Mouse (Mus musculus): ENCODE data around the gene Gm20388. TPM values are rescaled to one million over a fixed set of nuclear protein-coding genes. Genes with fewer than 3 reads are reported as not detected.

Gm20388 gene
- polyA plus RNA-seq, 1 experiment from 2014 or later, result not detected

DNA sequence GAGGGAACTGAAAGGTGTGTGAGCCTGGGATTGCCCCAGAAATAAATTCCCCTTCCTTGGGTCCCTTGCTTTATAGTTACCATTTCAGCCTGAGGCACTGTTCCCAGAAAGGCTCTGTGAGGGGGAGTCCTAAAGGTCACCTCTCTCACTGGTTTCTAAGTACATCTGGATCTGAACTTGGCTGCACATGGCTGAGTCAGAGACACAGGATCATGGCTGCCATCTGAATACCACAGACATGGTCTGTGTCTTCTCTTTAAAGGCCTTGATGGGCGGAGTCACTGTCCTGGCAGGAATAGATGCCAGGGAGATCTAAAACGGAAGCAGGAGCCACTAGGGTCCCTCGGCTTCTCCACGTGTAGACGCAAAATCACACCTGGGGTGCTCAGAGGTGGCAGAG lies 119.8 kb downstream of the Gm20388 start:
- no peak for ATAC-seq (ENCODE audit: extremely low read depth, insufficient number of reproducible peaks, low FRiP score, low TSS enrichment)
- WGBS, result 55% methylated on average over 5 of the region's 5 CpGs

DNA sequence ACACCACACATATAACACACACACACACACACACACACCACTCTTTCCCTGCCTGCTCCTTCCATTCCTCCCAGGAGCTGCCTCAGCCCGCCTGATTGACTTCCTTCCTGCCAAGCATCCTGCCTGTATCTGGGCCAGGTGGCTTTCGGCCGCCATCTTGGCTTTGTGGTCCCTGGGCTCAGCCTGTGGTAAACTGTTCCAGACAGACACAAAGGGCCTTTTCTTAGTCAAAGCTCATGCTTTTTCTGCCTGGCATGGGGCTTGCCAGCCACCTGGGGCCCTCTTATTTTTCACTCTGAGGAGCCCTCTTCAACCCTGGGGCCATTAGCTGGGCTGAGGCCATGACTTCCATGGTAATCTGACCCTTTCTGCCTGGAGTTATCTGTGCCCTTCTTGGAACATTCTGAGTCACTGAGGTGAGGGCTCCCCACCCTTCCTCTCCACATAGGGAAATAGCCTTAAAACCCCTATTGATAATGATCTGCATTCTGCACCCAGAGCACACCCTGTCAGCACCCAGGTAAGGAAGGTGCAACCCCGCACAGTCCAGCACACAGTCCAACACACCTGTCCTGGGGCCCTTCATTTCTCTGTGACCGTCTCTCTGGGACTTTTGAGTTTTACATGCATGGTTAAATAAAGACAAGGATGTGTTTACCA lies 122.0 kb downstream of the Gm20388 start:
- 87% methylated on average over 5 of the region's 5 CpGs for WGBS
- H3K36me3 ChIP-seq, result no peaks in the 10 kb centered on the region
- no peak for ATAC-seq (ENCODE audit: extremely low read depth, insufficient number of reproducible peaks, low FRiP score, low TSS enrichment)
- no peak overlapping the region for H3K4me3 ChIP-seq
- no peaks in the 10 kb centered on the region; the same call in 1 of the 2 replicates for H3K27me3 ChIP-seq (replicated peaks)
- H3K9me3 ChIP-seq, result no peaks in the 10 kb centered on the region
- no peak overlapping the region for H3K9ac ChIP-seq
- no peak overlapping the region for H3K27ac ChIP-seq (replicated peaks)
- no peak overlapping the region for H3K4me2 ChIP-seq
- H3K4me1 ChIP-seq, result peaks cover 30% of the 10 kb centered on the region

More for the DNA sequence above, 119.8 kb downstream of the Gm20388 start:
- Histone ChIP-seq H3K4me3 (no peak overlapping the region), H3K9me3 (no peaks in the 10 kb centered on the region), H3K36me3 (no peaks in the 10 kb centered on the region), H3K4me1 (peaks cover 7% of the 10 kb centered on the region), H3K27ac (replicated peaks) (no peak overlapping the region), H3K4me2 (no peak overlapping the region), H3K9ac (no peak overlapping the region), H3K27me3 (replicated peaks) (0 out of 2 replicates have a peak, but pooled peaks cover 2% of the 10 kb centered on the region)

DNA sequence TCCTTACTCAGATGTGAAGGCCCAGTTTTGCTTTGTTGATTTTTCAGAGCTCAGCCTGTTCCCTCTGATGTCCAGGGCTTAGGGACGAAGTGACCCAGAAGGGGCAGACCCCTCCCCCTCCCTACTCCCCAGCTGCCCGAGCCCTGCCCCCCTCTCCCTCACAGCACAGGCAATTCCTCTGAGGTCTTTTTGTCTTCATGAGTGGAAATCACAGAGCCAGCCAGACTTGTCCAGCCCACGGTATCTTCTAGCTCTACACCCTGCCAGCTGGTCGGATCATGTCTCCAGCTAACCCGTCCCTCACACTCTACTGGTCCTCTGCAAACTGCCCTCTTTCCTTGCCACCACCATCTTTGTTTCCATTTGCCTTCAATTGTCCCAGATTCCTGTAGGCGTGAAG lies 123.8 kb downstream of the Gm20388 start:
- no peak overlapping the region for H3K4me2 ChIP-seq
- H3K36me3 ChIP-seq, result no peaks in the 10 kb centered on the region
- 56% methylated on average over 6 of the region's 6 CpGs for WGBS
- H3K9ac ChIP-seq, result no peak overlapping the region
- peaks cover 17% of the 10 kb centered on the region for H3K27me3 ChIP-seq (replicated peaks)
- H3K4me1 ChIP-seq, result peaks cover 39% of the 10 kb centered on the region
- no peak for ATAC-seq (ENCODE audit: extremely low read depth, insufficient number of reproducible peaks, low FRiP score, low TSS enrichment)
- H3K27ac ChIP-seq (replicated peaks), result no peak overlapping the region
- H3K9me3 ChIP-seq, result no peaks in the 10 kb centered on the region
- no peak overlapping the region for H3K4me3 ChIP-seq

DNA sequence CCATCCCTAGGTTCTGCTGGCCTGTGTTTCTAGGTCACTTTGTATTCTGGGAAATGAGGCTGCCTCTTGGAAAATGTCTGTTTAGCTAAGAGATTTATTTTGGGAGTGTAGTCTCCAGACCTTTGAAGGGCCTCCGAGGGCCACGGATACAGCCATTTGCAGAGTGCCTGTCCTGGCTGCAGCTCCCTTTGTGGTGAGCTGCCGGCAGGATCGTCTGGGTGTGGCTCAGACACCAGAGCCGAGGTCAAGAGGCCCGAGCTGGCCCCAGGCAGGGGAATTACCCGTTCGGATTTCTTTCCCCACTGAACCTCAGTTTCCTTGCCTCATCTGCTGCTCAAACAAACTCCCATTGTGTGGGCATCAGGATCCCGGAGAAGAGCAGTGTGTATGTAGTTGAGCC lies 125.5 kb downstream of the Gm20388 start:
- no peaks in the 10 kb centered on the region for H3K36me3 ChIP-seq
- H3K9ac ChIP-seq, result 0 out of 2 replicates have a peak overlapping the region, but pooled peaks have one; percentile 9
- ATAC-seq (ENCODE audit: extremely low read depth, insufficient number of reproducible peaks, low FRiP score, low TSS enrichment), result no peak
- H3K4me1 ChIP-seq, result peaks cover 52% of the 10 kb centered on the region
- peak overlapping the region; percentile 13; the same call in 1 of the 2 replicates for H3K27ac ChIP-seq (replicated peaks)
- no peak overlapping the region for H3K4me3 ChIP-seq
- 23% methylated on average over 9 of the region's 9 CpGs for WGBS
- peaks cover 17% of the 10 kb centered on the region for H3K27me3 ChIP-seq (replicated peaks)
- H3K9me3 ChIP-seq, result no peaks in the 10 kb centered on the region
- no peak overlapping the region; the same call in 1 of the 2 replicates for H3K4me2 ChIP-seq

DNA sequence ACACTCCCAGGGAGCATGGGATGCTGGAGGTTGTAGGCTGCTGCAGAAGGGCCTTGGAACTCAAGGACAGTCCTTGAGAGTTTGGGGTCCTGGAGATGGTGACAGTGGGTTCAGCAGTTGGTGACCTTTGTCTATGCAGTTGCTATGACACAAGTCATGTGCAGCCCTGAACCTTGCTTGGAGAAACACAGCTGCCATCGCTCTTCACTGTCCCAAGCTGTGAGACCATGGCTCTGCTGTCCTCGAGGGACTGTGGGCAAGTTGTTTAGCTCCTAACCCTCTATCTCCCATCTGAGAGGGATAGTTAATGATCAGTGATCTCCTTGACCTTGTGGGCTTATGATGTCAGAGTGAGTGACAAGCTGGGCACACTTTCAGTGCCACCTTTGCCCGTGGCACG lies 125.9 kb downstream of the Gm20388 start:
- 0 out of 2 replicates have a peak overlapping the region, but pooled peaks have one; percentile 9 for H3K9ac ChIP-seq
- peaks cover 55% of the 10 kb centered on the region for H3K4me1 ChIP-seq
- 73% methylated on average over 4 of the region's 4 CpGs for WGBS
- H3K27ac ChIP-seq (replicated peaks), result peak overlapping the region; percentile 13; the same call in 1 of the 2 replicates
- H3K27me3 ChIP-seq (replicated peaks), result peaks cover 17% of the 10 kb centered on the region
- H3K4me2 ChIP-seq, result no peak overlapping the region
- H3K36me3 ChIP-seq, result no peaks in the 10 kb centered on the region
- no peak overlapping the region for H3K4me3 ChIP-seq
- no peaks in the 10 kb centered on the region for H3K9me3 ChIP-seq
- no peak for ATAC-seq (ENCODE audit: extremely low read depth, insufficient number of reproducible peaks, low FRiP score, low TSS enrichment)

DNA sequence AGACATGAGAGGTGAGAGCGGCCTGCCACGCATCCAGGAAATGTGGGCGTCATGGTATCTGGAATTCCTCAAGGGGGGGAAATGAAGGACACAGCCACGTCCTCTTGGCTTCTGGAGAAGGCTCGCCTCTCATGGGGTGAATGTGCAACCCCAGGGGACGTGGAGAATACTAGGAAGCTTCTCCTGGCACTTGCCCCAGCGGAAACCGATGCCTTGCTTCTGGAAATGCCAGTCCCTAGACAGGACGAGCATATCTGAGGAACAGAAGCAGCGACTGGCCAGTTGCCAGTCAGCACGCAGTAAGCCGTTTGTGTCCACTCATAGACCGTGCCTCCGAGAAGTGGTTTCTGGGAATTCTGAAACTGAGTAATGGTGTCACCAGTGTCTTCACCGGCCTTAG lies 126.6 kb downstream of the Gm20388 start:
- H3K27me3 ChIP-seq (replicated peaks), result peaks cover 17% of the 10 kb centered on the region
- H3K4me2 ChIP-seq, result peak overlapping the region; percentile 26
- 0 out of 2 replicates have a peak overlapping the region, but pooled peaks have one; percentile 5 for H3K9ac ChIP-seq
- no peak overlapping the region for H3K27ac ChIP-seq (replicated peaks)
- ATAC-seq (ENCODE audit: extremely low read depth, insufficient number of reproducible peaks, low FRiP score, low TSS enrichment), result peak; percentile 39; the same call in 1 of the 2 replicates
- H3K4me3 ChIP-seq, result no peak overlapping the region
- H3K9me3 ChIP-seq, result no peaks in the 10 kb centered on the region
- H3K36me3 ChIP-seq, result no peaks in the 10 kb centered on the region
- WGBS, result 38% methylated on average over 15 of the region's 15 CpGs
- peaks cover 55% of the 10 kb centered on the region for H3K4me1 ChIP-seq

DNA sequence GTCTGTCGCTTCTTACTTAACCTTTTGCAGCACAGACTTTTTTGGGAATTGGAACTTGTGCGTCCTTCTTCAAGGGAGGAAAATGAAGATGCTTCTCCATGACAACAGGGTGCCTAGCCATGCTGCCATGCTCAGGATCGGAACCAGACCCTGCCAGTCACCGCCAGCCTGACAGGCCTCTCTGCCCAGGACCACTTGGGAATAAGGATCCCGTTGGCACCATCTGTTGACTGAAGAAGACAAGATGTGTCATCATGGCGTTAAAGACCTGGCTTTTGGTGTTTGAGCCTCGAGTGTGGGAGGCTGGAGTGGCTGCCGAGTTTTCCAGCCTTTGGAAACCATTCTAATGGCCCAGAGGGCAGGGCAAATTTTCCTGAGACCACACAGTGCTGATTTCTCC lies 127.0 kb downstream of the Gm20388 start:
- H3K36me3 ChIP-seq, result no peaks in the 10 kb centered on the region
- peaks cover 19% of the 10 kb centered on the region for H3K27me3 ChIP-seq (replicated peaks)
- H3K9ac ChIP-seq, result no peak overlapping the region
- H3K27ac ChIP-seq (replicated peaks), result no peak overlapping the region
- no peaks in the 10 kb centered on the region for H3K9me3 ChIP-seq
- peaks cover 55% of the 10 kb centered on the region for H3K4me1 ChIP-seq
- ATAC-seq (ENCODE audit: extremely low read depth, insufficient number of reproducible peaks, low FRiP score, low TSS enrichment), result no peak
- H3K4me3 ChIP-seq, result no peak overlapping the region
- H3K4me2 ChIP-seq, result peak overlapping the region; percentile 26; the same call in 1 of the 2 replicates
- 72% methylated on average over 8 of the region's 8 CpGs for WGBS

DNA sequence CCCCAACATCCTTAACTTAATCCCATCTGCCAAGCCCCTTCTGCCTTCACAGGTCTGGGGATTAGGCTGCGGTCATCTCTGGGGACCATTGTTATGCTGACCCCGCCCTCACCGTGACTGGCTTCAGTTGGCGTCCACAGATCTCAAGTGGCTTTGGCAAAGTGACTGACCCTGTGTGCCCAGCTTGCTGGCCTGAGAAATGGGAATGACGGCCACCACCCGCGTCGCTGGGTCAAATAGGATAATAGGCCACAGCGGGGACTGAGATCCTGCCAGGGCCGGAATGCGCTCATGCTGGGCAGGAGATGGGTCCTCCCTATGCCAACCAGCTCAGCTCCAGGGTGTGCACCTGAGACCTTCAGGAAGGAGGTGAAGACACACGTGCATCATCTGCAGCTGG lies 128.1 kb downstream of the Gm20388 start:
- Histone ChIP-seq H3K27ac (replicated peaks) (no peak overlapping the region), H3K36me3 (no peaks in the 10 kb centered on the region), H3K9ac (no peak overlapping the region), H3K27me3 (replicated peaks) (peaks cover 30% of the 10 kb centered on the region), H3K4me3 (no peak overlapping the region), H3K4me2 (no peak overlapping the region), H3K9me3 (no peaks in the 10 kb centered on the region), H3K4me1 (peaks cover 55% of the 10 kb centered on the region)
- no peak for ATAC-seq (ENCODE audit: extremely low read depth, insufficient number of reproducible peaks, low FRiP score, low TSS enrichment)
- WGBS, result 92% methylated on average over 12 of the region's 12 CpGs

DNA sequence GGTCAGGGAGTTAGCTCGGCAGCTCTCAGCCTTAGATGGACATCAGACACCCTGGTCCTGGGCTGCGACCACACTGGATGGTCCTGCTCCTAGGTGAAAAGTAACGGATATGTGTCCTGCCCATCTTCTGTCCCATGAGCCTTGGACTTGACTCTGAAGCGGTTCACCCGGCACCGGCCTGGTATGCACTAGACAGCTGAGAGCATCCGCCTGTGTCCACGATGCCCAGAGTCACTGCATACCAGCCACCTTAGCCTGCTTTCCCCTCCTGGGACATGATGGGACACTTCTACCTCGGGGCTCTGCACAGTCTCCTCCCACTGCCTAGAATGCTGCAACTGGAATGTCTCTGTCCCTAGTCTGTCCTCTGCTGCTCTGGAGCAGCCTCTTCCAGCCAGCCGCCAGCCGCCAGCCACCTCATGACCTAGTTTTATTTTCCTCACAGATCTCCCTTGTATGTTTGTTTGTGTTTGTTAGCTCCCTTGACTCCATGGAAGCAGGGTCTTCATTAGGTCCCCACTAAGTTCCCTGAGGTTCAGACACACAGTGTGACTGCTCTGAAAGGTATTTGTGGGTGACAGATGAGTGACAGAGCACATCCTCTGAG lies 128.8 kb downstream of the Gm20388 start:
- Histone ChIP-seq H3K4me2 (no peak overlapping the region), H3K4me3 (no peak overlapping the region), H3K27ac (replicated peaks) (no peak overlapping the region), H3K4me1 (peaks cover 54% of the 10 kb centered on the region), H3K9ac (no peak overlapping the region), H3K36me3 (no peaks in the 10 kb centered on the region), H3K9me3 (no peaks in the 10 kb centered on the region), H3K27me3 (replicated peaks) (peaks cover 37% of the 10 kb centered on the region)
- ATAC-seq (ENCODE audit: extremely low read depth, insufficient number of reproducible peaks, low FRiP score, low TSS enrichment), result no peak
- WGBS, result 53% methylated on average over 11 of the region's 11 CpGs

DNA sequence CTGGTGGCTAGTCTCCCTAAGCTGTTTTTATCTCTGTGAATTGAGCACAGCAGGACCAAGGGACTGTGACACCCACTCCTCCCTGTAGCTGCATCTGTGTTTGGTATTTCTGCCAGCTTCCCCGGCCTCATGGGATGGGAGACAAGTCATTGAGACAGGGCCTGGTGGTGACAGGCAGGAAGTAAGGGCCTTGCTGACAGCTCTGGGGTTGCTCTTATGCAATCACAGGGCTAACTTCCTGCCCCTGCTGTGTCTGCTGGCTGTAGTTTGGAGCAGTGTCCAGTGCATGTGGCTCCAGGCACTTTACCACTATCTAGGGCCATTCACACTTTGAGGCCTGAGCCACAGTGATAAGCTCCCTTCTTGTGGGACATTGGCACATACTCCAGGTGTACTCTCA lies 130.2 kb downstream of the Gm20388 start:
- H3K4me2 ChIP-seq, result no peak overlapping the region
- H3K36me3 ChIP-seq, result no peaks in the 10 kb centered on the region
- no peak for ATAC-seq (ENCODE audit: extremely low read depth, insufficient number of reproducible peaks, low FRiP score, low TSS enrichment)
- H3K4me1 ChIP-seq, result peaks cover 50% of the 10 kb centered on the region
- no peaks in the 10 kb centered on the region for H3K9me3 ChIP-seq
- WGBS, result 7% methylated on average over 1 of the region's 1 CpGs
- no peak overlapping the region for H3K4me3 ChIP-seq
- peaks cover 43% of the 10 kb centered on the region for H3K27me3 ChIP-seq (replicated peaks)
- H3K27ac ChIP-seq (replicated peaks), result peak overlapping the region; percentile 65
- no peak overlapping the region for H3K9ac ChIP-seq

DNA sequence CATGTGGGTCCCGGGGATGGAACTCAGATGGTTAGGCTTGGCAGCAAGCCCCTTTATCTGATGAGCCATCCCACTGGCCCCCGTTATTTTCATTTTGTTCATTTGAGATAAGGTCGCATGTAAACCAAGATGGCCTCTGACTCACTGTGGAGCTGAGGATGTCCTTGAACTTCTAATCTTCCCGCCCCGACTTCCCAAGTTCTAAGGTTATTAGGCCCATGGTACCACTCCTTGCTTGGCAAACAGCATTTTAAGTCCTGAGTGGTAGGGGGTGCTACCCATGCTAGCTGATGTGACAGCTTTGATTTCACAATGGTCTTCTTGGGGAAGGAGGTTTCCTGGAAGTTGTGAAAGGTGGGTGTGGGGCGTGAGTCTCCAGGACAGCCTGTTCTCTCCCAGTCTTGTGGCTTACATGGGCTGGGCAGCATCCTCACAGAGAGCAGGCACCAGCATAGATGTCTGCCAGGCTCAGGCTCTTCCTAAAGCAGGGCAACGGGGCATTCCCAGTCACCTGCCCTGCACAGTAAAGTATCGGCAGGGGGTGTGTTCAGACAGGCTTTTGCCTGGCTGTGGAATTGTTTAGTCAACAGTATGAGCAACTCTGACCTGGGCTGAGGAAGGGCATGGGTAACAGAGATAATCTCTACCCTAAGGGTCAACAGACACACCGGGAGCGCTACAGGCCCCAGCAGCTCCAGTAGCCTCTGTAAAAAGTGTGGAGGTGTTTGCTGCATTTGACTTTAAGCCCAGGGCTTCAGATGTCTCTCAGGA lies 132.1 kb downstream of the Gm20388 start:
- no peak overlapping the region for H3K4me3 ChIP-seq
- no peak overlapping the region for H3K27ac ChIP-seq (replicated peaks)
- H3K9ac ChIP-seq, result no peak overlapping the region
- peaks cover 43% of the 10 kb centered on the region for H3K27me3 ChIP-seq (replicated peaks)
- H3K9me3 ChIP-seq, result no peaks in the 10 kb centered on the region
- ATAC-seq (ENCODE audit: extremely low read depth, insufficient number of reproducible peaks, low FRiP score, low TSS enrichment), result no peak
- no peaks in the 10 kb centered on the region for H3K36me3 ChIP-seq
- 68% methylated on average over 10 of the region's 10 CpGs for WGBS
- peaks cover 47% of the 10 kb centered on the region for H3K4me1 ChIP-seq
- H3K4me2 ChIP-seq, result no peak overlapping the region

All from heart, embryonic 13.5 days (tissue).